Mouse (Mus musculus): Measurements from ENCODE around the gene Rac1.
A peak's percentile ranks its signal among the peaks of the same experiment; 100 is the strongest.

GRCm38 (mm10) chr5:143518045-143518591 is 9.7 kb downstream of the Rac1 start:
- TF ChIP-seq CTCF (IDR thresholded peaks at IDR 0.05) (no peak), EP300 (IDR thresholded peaks at IDR 0.05) (peak; percentile 61; the same call in 1 of the 2 replicates)

All from lung, postnatal 0 days (tissue).